Mouse (Mus musculus) forebrain, embryonic 14.5 days (tissue): Measurements from ENCODE around the gene Tbc1d14. TPM values are rescaled to one million over a fixed set of nuclear protein-coding genes. Genes with fewer than 3 reads are reported as not detected.

Experiments used
- ATAC-seq: fragments of 200-750 bp; cut with Nextera tagmentation; 2 replicates; pipeline ENCODE4 v1.8.0; 2017; ENCODE audit warnings: mild to moderate bottlenecking, moderate library complexity
- DNase-seq: peaks from one replicate; pipeline ENCODE4 v3.0.0-alpha.2; 2015; ENCODE audit warnings: low spot score
- H3K27ac ChIP-seq: fragments of 300-500 bp; sonication (generic); 2 replicates; pipeline ENCODE4 v1.5.1; 2014; ENCODE audit warnings: low read depth, mild to moderate bottlenecking, control low read depth, low read length, moderate library complexity
- H3K27me3 ChIP-seq: fragments of 300-500 bp; sonication (generic); replicated peaks from 2 replicates; pipeline ENCODE4 v1.6.1; 2014; ENCODE audit warnings: low read length, control low read depth, mixed read lengths; ENCODE audit not compliant: control insufficient read depth, insufficient read depth
- H3K36me3 ChIP-seq: fragments of 300-500 bp; sonication (generic); 2 replicates; pipeline ENCODE4 v1.6.1; 2014; ENCODE audit warnings: low read length, control low read depth; ENCODE audit not compliant: control insufficient read depth, insufficient read depth
- H3K4me1 ChIP-seq: fragments of 300-500 bp; sonication (generic); 2 replicates; pipeline ENCODE4 v1.6.1; 2014; ENCODE audit warnings: antibody characterized with exemption, low read length, control low read depth; ENCODE audit not compliant: control insufficient read depth, insufficient read depth
- H3K4me2 ChIP-seq: fragments of 300-500 bp; sonication (generic); 2 replicates; pipeline ENCODE4 v1.6.1; 2014; ENCODE audit warnings: mild to moderate bottlenecking, control low read depth, low read length
- H3K4me3 ChIP-seq: fragments of 300-500 bp; sonication (generic); 2 replicates; pipeline ENCODE4 v1.5.1; 2014; ENCODE audit warnings: low read depth, low read length, control low read depth
- H3K9ac ChIP-seq: fragments of 300-500 bp; sonication (generic); 2 replicates; pipeline ENCODE4 v1.6.1; 2014; ENCODE audit warnings: mild to moderate bottlenecking, low read length, control low read depth, moderate library complexity
- H3K9me3 ChIP-seq: fragments of 300-500 bp; sonication (generic); replicated peaks from 2 replicates; pipeline ENCODE4 v1.6.1; 2016; ENCODE audit warnings: low read length, control low read depth, mixed read lengths; ENCODE audit not compliant: control insufficient read depth
- WGBS: fragments of 180-500 bp; shearing (Covaris S2); extraction: QIAGEN DNeasy Blood & Tissue Kit; methylation state at CpG from one replicate; pipeline ENCODE4 v1.1.7; 2014; 5-methylcytosine and 5-hydroxymethylcytosine counted together
- polyA plus RNA-seq: library from polyadenylated mRNA; unstranded; fragments of >200 nt; fragmentation: Nextera tagmentation; extraction: Ambion mirVana; gene quantifications from 2 replicates; pipeline ENCODE4 v1.2.1, GENCODE M21; 2014

The Tbc1d14 gene
- polyA plus RNA-seq, 1 experiment from 2014 or later: 92.7 TPM

- DNase-seq (no peak), ATAC-seq (no peak)
- no peaks in the 10 kb centered on the region for H3K9me3 ChIP-seq
- 17% methylated on average over 10 of the region's 10 CpGs for WGBS
- H3K27ac ChIP-seq: no peak overlapping the region
- no peaks in the 10 kb centered on the region for H3K4me1 ChIP-seq
- H3K36me3 ChIP-seq: no peaks in the 10 kb centered on the region
- no peak overlapping the region for H3K9ac ChIP-seq
- no peak overlapping the region for H3K4me3 ChIP-seq
- no peaks in the 10 kb centered on the region for H3K27me3 ChIP-seq
- no peak overlapping the region for H3K4me2 ChIP-seq
Measured at GRCm38 (mm10) chr5:36451119-36451518, 142.0 kb downstream of the Tbc1d14 start.

GRCm38 (mm10) chr5:36449710-36450358 is 143.2 kb downstream of the Tbc1d14 start:
- Histone ChIP-seq H3K4me1 (no peaks in the 10 kb centered on the region), H3K4me2 (no peak overlapping the region), H3K9ac (no peak overlapping the region), H3K36me3 (no peaks in the 10 kb centered on the region), H3K27ac (no peak overlapping the region), H3K9me3 (no peaks in the 10 kb centered on the region), H3K4me3 (no peak overlapping the region), H3K27me3 (no peaks in the 10 kb centered on the region)
- DNase-seq: no peak
- WGBS: 83% methylated on average over 6 of the region's 6 CpGs
- no peak for ATAC-seq

- Histone ChIP-seq H3K4me1 (no peaks in the 10 kb centered on the region), H3K27me3 (no peaks in the 10 kb centered on the region), H3K36me3 (no peaks in the 10 kb centered on the region), H3K9me3 (no peaks in the 10 kb centered on the region), H3K9ac (no peak overlapping the region), H3K4me3 (no peak overlapping the region), H3K27ac (no peak overlapping the region), H3K4me2 (no peak overlapping the region)
- 95% methylated on average over 12 of the region's 12 CpGs for WGBS
- ATAC-seq (no peak), DNase-seq (no peak)
Measured at GRCm38 (mm10) chr5:36447872-36448271, 145.2 kb downstream of the Tbc1d14 start.

GRCm38 (mm10) chr5:36446166-36446890 is 146.7 kb downstream of the Tbc1d14 start:
- H3K4me3 ChIP-seq: no peak overlapping the region
- ATAC-seq (peak; percentile 29; the same call in 1 of the 2 replicates), DNase-seq (peak; percentile 29)
- H3K27ac ChIP-seq: peak overlapping the region; percentile 44; the same call in 1 of the 2 replicates
- H3K9ac ChIP-seq: no peak overlapping the region
- no peaks in the 10 kb centered on the region for H3K27me3 ChIP-seq
- H3K9me3 ChIP-seq: no peaks in the 10 kb centered on the region
- 41% methylated on average over 9 of the region's 9 CpGs for WGBS
- H3K4me2 ChIP-seq: no peak overlapping the region
- no peaks in the 10 kb centered on the region for H3K36me3 ChIP-seq
- H3K4me1 ChIP-seq: no peaks in the 10 kb centered on the region

GRCm38 (mm10) chr5:36445028-36445427 is 148.0 kb downstream of the Tbc1d14 start:
- Histone ChIP-seq H3K4me3 (no peak overlapping the region), H3K4me1 (no peaks in the 10 kb centered on the region), H3K4me2 (no peak overlapping the region), H3K36me3 (no peaks in the 10 kb centered on the region), H3K27ac (no peak overlapping the region), H3K9me3 (no peaks in the 10 kb centered on the region), H3K27me3 (no peaks in the 10 kb centered on the region), H3K9ac (no peak overlapping the region)
- DNase-seq: peak; percentile 24
- peak; percentile 20; the same call in 1 of the 2 replicates for ATAC-seq
- WGBS: 26% methylated on average over 8 of the region's 8 CpGs

GRCm38 (mm10) chr5:36444611-36445010 is 148.5 kb downstream of the Tbc1d14 start:
- no peaks in the 10 kb centered on the region for H3K9me3 ChIP-seq
- no peak overlapping the region for H3K27ac ChIP-seq
- no peaks in the 10 kb centered on the region for H3K27me3 ChIP-seq
- no peak overlapping the region for H3K4me3 ChIP-seq
- ATAC-seq: no peak
- H3K9ac ChIP-seq: no peak overlapping the region
- H3K4me1 ChIP-seq: no peaks in the 10 kb centered on the region
- H3K36me3 ChIP-seq: no peaks in the 10 kb centered on the region
- WGBS: 67% methylated on average over 4 of the region's 4 CpGs
- no peak overlapping the region for H3K4me2 ChIP-seq
- DNase-seq: no peak

GRCm38 (mm10) chr5:36440741-36441140 is 152.3 kb downstream of the Tbc1d14 start:
- DNase-seq: no peak
- Histone ChIP-seq H3K27ac (no peak overlapping the region), H3K9me3 (no peaks in the 10 kb centered on the region), H3K4me1 (no peaks in the 10 kb centered on the region), H3K36me3 (no peaks in the 10 kb centered on the region), H3K4me3 (no peak overlapping the region), H3K4me2 (no peak overlapping the region), H3K9ac (no peak overlapping the region), H3K27me3 (no peaks in the 10 kb centered on the region)
- WGBS: 64% methylated on average over 3 of the region's 3 CpGs
- ATAC-seq: no peak
